Mouse (Mus musculus) heart, adult 11 months (tissue): Measurements from ENCODE around the gene Prr13.

ENCODE experiments used
- DNase-seq: peaks from one replicate; pipeline ENCODE4 v3.0.0; 2022

The Prr13 gene

DNA sequence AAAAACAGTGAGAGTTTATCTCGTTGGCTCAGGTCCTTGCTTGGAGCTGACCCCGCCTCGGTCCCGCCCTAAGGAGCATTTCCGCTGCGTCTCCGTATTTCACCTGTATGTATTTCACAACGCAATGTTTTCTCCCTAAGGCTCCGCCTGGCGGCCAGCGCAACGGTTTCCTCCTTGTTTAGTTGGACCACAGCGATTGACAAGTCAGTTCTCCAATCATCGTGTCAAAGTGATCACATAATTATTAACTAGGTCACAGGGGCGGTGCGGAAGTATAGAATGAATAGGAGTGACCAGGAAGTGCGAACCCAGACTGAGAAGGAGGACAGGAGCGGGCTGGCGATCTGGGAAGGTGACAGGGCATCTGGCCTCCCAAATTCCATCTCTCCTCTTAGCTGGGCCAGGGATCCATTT, at the start of gene Prr13:
TSS of gene Prr13 (plus strand) at position 125 of the 414 bp plus-strand sequence.
- peak; percentile 99 for DNase-seq

DNA sequence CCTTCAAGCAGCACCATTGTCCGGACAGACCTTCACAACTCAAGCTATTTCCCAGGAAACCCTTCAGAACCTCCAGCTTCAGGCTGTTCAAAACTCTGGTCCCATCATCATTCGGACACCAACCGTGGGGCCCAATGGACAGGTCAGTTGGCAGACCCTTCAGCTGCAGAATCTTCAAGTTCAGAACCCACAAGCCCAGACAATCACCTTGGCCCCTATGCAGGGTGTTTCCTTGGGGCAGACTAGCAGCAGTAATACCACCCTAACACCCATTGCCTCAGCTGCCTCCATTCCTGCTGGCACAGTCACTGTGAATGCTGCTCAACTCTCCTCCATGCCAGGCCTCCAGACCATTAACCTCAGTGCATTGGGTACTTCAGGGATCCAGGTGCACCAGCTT, 49.5 kb upstream of the Prr13 start:
- DNase-seq, result peak; percentile 92

DNA sequence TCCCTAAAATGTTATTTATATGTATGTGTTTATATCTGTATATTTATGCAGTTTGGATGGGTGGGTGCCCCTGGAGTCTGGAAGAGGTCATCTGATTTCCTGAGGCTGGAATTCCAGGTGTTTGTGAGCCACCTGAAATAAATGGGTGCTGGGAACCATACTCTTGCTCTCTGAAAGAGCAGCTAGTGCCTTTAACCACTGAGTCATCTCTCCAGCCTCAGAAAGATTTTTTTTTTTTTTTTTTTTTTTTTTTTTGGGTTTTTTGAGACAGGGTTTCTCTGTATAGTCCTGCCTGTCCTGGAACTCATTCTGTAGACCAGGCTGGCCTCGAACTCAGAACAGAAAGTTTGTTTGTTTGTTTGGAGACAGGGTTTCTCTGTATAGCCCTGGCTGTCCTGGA, 47.8 kb upstream of the Prr13 start:
- peak; percentile 33 for DNase-seq

DNA sequence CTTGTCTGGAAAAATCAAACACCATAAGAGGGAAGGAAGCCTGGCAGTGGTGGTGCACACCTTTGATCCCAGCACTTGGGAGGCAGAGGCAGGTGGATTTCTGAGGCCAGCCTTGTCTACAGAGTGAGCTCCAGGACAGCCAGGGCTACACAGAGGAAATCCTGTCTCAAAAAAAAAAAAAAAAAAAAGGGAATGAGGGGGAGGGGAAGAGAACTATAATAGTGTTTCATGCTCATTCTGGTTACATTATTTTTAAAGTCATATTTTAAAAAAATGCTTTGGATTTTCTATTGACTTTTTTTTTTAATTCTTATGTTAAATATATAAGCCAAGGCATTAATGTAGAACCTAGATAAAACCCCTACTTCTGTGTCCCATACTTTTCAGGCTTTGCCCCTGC, 45.1 kb upstream of the Prr13 start:
- DNase-seq, result peak; percentile 59

DNA sequence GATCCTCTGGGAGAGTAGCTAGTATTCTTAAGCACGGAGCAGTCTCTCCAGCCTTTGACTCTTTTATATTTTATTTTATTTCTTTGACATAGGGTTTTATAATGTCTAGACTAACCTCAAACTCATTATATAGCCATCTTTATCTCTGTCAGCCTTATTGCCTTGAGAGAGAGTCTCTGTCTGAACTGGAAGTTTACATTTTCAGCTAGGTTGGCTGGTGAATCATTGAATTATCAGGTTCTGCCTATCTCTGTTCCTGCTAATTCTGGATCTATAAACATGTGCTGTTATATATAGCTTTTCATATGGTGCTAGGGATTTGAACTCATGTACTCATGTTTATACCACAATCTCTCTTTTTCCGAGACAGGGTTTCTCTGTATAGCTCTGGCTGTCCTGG, 41.3 kb upstream of the Prr13 start:
- DNase-seq, result no peak

DNA sequence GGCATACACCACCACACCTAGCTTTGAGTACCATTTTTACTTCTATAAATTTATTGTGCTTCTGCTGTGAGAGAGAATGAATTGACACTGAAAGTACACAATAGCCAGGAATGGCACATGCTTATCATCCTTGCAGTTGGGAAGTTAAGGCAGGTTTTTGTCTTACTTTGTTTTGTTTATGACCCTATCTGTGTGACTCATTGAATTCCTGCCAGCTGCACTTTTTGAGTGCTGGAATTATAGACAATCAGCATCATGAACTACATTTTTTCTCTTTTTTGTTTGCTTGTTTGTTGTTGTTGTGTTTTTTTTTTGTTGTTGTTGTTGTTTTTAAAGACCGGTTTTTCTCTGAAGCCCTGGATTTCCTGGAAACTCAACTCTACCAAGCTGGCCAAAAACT, 37.8 kb upstream of the Prr13 start:
- peak; percentile 39 for DNase-seq

DNA sequence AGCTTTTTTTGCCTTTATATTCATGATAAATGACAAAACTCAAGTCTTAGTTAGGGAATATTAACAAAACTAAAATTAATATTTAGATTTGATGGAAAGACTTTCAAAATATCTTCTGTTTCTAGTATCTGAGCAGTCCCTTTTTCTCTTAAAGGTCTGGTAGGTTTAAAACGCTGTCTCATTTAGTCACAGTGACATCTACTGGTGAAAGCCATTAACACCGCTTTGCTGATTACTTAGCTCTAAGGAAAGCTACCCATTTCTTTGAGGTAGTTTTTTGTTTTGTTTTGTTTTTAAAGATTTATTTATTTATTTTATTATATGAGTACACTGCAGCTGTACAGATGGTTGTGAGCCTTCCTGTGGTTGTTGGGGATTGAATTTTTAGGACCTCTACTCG, 37.4 kb upstream of the Prr13 start:
- no peak for DNase-seq

DNA sequence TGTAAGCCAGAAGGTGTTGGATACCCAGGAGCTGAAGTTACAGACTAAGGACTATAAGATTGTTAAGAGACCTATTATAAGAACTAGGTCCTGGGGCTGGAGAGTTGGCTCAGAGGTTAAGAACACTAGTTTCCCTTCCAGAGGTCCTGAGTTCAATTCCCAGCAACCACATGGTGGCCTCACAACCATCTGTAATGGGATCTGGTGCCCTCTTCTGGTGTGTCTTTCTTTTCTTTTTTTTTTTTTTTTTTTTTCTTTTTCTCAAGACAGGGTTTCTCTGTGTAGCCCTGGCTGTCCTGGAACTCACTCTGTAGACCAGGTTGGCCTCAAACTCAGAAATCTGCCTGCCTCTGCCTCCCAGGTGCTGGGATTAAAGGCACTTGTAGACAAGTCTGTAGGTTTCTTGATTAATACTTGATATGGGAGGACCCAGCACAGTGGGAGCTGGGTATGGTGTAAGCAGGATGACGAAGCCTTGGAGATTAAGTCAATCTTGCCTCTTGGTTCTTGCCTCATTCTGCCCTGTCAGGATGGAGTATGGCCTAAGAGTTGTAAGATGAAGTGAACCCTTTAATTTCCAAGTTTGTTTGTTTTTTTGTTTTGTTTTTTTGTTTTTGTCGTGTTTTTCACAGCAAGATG, 35.1 kb upstream of the Prr13 start:
- peak; percentile 73 for DNase-seq

DNA sequence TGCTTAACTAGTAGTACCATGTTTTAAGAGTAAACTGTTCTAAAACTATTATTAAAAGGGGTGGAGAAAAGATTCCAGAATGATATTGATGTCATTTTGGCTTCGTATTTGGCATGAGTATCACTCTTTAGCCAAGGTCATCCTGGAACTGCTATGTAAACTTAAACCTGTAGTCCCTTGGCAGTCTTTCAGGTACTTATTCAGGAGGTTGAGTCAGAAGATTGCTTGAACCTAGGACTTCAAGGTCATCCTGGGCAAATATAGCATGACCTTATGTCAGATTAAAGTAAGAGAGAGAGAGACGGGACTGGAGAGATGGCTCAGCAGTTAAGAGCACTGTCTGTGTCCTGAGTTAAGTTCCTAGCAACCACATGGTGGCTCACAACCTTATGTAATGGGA, 34.2 kb upstream of the Prr13 start:
- no peak for DNase-seq

DNA sequence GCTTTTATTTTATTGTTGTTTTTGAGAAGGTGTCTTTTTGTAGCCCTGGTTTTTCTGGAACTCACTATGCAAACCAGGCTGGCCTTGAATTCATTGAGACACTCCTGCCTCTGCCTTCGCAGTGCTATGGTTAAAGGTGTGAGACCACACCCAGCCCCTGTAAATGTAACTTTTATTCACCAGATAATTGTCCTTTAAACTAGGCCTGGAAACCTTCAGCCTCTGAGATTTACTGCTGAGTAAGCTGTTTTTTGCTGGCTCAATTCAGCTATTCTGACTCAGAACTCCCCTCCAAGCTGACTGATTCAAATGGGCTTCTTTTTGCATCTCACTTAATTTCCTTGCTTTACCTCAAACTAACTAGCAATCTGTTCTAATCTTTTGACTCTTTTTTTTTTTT, 31.9 kb upstream of the Prr13 start:
- DNase-seq, result peak; percentile 27

DNA sequence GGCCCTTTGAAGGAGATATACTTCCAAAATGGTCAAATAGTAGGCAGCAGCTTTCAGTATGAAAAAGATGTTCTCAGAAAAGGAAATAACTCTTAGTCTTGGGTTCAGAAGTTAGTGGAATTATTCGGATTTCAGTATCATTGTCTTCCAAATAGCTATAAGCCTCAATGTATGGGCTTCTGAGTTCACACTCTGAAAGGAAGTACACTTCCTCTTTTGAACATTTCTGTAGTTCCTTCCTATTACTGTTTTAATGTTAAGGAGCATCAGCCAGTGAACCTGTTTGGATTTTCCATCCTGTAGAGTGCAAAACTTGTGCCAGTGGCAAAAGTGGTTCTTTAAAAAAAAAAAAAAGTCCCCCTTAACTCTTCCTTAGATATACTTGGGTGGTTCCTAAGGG, 26.8 kb upstream of the Prr13 start:
- DNase-seq, result peak; percentile 33

DNA sequence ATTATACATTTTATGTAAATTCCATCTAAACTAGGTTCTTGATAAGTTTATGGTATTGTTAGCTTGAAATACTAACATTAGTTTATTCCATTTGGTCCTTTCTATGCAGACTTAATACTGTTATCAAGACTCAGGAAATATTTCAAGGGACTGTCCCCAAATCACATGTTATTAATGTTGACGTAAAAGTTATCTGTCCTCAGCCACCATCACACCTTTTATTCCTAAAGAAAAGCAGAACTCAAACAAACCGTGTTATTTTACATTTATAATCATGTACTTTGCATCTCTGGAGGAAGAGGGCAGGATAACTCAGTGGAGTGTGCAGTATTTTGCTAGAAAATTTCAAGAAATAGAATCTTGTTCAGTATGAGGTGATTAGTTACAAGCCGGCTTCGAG, 25.7 kb upstream of the Prr13 start:
- DNase-seq, result no peak

DNA sequence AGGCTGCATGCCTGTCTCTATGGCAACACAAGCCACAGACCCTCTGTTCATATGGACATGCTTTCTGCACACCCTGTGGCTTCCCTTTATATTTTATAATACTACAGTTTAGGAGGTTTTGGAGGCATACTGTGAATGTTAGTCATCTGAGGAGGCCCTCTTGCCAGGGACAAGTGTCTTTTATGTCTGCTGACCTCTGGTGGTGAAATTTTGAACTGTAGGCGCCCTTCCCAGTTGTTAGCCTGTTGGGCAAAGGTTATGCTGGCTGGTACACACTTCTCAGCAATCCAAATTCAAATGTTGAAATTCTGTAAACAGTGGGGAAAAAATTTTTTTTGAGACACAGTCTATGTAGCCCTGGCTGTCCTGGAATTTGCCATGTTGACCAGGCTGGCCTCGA, 16.3 kb upstream of the Prr13 start:
- peak; percentile 95 for DNase-seq

DNA sequence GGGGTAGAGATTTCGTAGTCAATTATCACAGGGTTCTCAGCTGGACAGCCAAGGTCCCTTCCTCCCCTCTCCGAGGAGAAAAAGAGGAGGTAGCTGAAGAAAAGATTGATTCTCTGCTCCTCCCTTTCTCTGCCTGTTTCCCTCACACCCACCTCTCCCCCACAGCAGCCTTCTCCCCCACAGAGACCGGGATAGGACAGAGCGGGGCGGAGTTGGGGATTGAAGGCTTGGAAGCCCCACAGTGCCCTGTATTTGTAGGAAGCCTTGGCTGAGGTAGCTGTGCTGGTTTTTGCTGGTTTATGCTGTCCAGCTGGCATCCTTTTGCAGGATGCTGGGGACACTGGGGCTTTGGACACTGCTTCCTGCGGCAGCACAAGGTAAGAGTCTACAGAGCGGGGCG, 13.7 kb upstream of the Prr13 start, which contains the start of gene Amhr2:
TSS of gene Amhr2 (plus strand) at position 222 of the 400 bp plus-strand sequence.
- DNase-seq, result no peak

DNA sequence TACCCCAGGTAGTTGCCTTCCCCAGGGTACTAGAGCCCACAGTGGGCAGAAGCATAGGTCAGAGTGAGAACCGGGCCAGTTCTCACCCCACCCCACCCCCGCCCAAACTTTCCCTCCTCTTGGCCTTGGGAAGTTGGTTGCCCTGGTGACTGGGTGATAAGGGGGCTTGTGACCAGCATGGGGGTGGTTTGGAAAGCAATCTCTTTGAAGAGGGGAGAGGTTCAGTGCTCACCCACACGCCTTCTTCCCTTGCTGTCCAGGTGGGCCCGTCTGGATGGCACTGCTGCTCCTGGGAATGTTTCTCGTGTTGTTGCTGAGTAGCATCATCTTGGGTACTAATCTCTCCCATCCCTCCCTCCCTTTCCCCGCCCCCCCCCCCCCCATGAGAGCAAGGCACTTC, 12.4 kb upstream of the Prr13 start:
- DNase-seq, result no peak

DNA sequence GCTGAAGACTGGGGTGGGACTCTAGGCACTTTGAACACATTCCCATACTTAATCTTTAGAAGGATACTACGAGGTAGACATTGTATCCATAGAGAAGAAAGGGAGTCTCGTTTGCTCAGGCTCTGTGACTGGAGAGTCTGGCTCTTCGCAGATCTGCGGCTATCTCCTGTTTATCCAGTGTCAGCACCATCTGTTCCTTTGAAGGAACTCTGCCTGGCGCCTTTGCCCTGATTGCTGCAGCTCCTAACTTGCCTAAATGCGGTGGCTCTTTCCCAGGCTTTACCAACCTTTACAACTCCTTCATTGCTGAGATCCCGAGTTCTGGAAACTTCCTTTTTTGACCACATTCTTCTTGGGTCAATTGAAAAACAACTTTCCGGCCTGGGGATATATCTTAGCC, 9.5 kb upstream of the Prr13 start:
- DNase-seq, result peak; percentile 55

DNA sequence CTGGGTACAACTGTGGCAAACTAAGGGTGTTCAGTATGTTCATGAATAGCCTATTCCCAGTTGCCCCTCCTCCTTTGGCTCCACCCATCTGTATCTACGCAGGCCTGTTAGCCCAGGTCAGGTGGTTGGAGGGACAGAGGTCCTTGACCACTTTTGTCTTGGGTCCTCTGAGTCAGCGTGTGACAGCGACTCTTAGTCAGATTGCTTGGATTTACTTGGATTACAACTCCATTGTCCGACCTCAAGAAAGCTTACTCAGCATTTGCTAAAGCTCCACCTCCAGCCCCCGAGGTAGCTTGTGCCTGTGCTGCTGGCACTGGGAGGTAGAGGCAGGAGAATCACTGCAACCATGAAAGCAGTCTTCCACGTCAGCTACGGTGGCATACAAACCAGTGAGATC, 7.9 kb upstream of the Prr13 start:
- DNase-seq, result peak; percentile 90

DNA sequence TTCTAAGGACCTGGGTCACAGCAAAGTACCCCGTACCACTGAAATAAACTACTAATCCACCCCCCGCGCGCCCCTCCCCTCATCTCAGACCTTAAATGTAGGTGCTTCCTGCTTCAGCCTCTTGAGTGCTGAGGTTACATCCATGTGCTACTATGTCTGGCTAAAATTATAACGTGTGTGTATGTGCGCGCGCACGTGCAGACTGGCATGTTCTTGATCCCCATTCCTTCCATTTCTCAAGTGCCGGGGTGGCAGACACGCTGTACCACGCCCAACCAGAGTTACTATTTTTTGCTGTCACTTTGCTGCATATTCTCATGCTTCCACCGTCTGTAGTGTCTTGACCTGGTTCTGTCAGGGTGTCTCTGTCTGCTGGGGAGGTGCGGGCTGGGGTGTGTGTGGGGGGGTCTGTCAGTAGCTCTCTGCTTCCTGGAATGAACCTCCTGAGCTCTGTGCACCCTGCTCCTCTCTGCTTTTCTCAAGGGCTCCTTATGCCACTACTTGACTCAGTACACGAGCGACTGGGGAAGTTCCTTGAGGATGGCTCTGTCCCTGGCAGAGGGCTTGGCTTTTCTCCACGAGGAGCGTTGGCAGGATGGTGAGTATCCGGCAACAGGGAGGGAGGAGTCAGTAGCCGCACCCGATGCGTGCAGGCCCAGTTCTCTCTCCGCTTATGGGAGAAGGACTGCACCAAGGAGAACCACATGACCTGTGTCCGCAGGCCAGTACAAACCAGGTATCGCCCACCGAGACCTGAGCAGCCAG, 7.0 kb upstream of the Prr13 start:
- peak; percentile 90 for DNase-seq

DNA sequence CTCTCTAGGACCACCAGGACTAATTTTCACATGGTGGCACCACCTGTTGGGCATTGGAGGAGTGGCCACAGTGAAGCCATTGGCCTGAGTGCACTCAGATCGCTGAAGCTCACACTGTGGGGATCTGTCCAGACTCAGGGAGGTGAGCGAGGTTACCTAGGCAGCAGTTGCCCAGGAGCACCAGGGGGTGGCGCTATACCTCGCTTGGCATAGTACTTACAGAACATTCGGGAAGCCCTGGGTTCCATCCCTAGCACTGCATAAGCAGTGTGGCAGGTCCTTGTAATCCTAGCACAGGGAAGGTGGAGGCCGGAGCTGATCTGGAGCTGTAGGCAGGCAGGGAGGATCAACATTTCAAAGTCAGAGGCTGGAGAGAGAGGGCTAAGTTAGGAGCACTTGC, 2.8 kb upstream of the Prr13 start:
- peak; percentile 91 for DNase-seq

DNA sequence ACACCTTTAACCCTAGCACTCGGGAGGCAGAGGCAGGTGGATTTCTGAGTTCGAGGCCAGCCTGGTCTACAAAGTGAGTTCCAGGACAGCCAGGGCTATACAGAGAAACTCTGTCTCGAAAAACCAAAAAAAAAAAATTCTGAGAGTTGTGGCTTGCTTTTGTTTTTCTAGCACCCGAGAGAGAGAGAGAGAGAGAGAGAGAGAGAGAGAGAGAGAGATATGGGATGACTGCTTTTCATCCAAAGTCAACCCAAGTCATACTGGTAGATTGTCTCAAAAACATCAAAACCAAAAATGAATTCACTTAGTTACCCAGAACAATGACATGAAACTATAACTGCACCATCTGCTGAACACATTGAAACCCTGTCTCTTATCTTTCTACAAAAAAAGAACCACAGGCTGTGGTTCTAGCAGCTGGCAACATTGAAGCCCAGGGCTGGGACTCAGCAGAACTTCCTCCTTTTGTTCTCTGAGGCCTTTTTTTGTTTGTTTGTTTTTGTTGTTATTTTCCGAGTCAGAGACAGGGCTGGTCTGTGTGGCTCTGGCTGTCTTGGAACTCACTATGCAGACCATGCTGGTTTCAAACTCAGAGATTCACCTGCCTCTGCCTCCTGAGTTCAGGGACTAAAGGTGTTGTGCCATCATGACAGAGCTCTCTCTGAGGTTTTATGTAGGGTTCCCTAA, 635 bp upstream of the Prr13 start:
- peak; percentile 97 for DNase-seq

DNA sequence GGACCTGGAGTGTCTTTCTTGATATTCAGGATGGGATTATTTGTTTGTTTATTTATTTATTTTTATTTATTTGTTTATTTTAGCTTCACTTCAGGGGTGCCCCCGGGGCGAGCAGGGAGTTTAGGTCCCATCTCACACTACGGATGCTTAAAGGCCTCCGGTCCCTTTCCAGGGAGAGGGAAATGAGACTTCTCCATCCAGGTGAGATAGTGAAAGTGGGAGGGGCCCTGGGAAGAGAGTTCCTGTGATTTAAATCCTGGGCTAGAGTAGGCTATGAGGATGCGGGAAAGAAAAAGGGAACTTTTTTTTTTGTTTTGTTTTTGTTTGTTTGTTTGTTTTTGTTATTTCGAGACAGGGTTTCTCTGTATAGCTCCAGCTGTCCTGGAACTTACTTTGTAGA, 553 bp downstream of the Prr13 start:
- DNase-seq, result peak; percentile 93

DNA sequence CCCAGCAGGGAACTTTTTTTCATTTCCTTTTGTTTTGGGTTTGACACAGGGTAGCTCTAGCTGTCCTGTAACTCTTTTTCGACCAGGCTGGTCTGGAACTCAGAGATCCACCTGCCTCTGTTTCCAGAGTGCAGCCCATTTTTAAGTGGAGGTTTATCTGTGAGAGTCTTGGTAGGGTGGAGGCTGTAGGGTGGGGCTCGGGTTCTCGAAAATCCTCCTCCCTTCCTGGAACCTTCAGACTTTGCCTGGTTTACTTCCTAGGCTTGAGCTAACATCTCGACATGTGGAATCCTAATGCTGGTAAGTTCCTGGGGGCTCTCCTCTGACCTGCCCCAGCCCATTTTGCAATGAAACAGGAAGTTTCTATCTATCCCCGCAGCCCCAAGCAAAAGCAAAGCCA, 1.0 kb downstream of the Prr13 start:
- DNase-seq, result peak; percentile 87

DNA sequence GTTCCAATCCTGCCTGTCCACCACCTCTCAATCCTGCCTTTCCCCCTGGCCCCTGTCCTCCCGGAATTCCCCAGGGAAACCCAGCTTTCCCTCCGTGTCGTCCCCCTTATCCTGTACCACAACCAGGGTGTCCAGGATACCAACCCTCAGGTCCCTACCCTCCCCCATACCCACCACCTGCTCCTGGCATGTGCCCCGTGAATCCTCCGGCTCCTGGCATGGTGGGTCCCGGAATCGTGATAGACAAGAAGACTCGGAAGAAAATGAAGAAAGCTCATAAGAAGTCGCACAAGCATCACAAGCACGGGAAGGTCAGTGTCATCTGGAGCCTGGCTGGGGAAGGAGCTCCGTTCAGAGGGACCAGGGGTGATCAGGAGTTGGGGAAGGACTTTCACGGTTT, 1.6 kb downstream of the Prr13 start:
- DNase-seq, result peak; percentile 95

DNA sequence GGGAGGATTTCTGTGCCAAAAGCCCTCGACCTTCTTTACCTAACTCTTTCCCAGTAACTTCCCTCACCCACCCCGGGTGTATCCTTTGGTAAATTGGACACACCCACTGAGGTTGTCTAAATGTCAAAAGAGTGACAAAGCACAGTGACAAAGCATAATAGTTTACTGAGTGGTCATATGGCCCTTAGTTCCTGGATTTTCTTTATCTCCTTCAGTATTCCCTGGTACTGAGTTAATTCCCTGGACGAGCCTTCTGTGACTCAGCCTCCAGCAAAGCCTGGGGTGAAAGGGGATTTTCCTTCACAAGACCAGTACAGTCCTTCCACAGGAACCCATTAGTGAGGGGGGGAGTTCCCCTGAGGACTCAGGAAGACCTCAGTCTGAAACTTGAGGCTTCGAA, 2.1 kb downstream of the Prr13 start:
- peak; percentile 93 for DNase-seq
